ENCODE assay signal across 36 mouse cellular contexts in genomic region chr17:65672926-65673325, GRCm38 (mm10). TPM values are rescaled to one million over a fixed set of nuclear protein-coding genes. Genes with fewer than 3 reads are reported as not detected.
"Had no signal": no experiment of that assay in that cellular context is flagged by ENCODE, and none has a peak within 500 bp of the region (broad histone marks: within the 10 kb centered on the region; RNA-seq: fewer than 3 reads in every experiment).

No protein-coding gene starts in this region.

- ATAC-seq: hindbrain, postnatal 0 days; intestine, embryonic 16.5 days; liver, embryonic 12.5 days had no signal

- H3K9me3 ChIP-seq: heart, embryonic 12.5 days; hindbrain, embryonic 13.5 days; hindbrain, embryonic 15.5 days; limb, embryonic 13.5 days; limb, embryonic 15.5 days; liver, embryonic 12.5 days had no signal

- H3K4me1 ChIP-seq: hindbrain, embryonic 13.5 days; hindbrain, embryonic 15.5 days; limb, embryonic 13.5 days; limb, embryonic 15.5 days had no signal

- H3K36me3 ChIP-seq: heart, embryonic 12.5 days; hindbrain, embryonic 13.5 days; hindbrain, embryonic 15.5 days; limb, embryonic 13.5 days; limb, embryonic 15.5 days; liver, embryonic 12.5 days had no signal

- H3K27me3 ChIP-seq: heart, embryonic 12.5 days; hindbrain, embryonic 13.5 days; hindbrain, embryonic 15.5 days; limb, embryonic 13.5 days; limb, embryonic 15.5 days; liver, embryonic 12.5 days had no signal

- H3K4me3 ChIP-seq: heart, embryonic 12.5 days; hindbrain, embryonic 13.5 days; hindbrain, embryonic 15.5 days; limb, embryonic 13.5 days; limb, embryonic 15.5 days; liver, embryonic 12.5 days had no signal

- H3K27ac ChIP-seq: hindbrain, embryonic 13.5 days; hindbrain, embryonic 15.5 days; hindbrain, postnatal 0 days; limb, embryonic 13.5 days; limb, embryonic 15.5 days; liver, embryonic 12.5 days; liver, embryonic 14.5 days had no signal

- DNase-seq: gastrocnemius, postnatal 14 days; gastrocnemius, postnatal 36 days; heart, adult 18-20 months; heart, postnatal 10 days; kidney, adult 18-20 months; kidney, adult 8-10 months; kidney, postnatal 10 days; kidney, postnatal 36 days; layer of hippocampus, adult 9-11 months; layer of hippocampus, postnatal 36 days; left cerebral cortex, postnatal 4 days had no signal

- H3K9ac ChIP-seq: heart, embryonic 12.5 days; hindbrain, embryonic 13.5 days; hindbrain, embryonic 15.5 days; limb, embryonic 13.5 days; limb, embryonic 15.5 days; liver, embryonic 12.5 days; liver, embryonic 14.5 days had no signal

- H3K4me2 ChIP-seq: heart, embryonic 12.5 days; hindbrain, embryonic 13.5 days; hindbrain, embryonic 15.5 days; limb, embryonic 13.5 days; limb, embryonic 15.5 days; liver, embryonic 12.5 days had no signal

RNA-seq across cellular contexts. Expression of gene Txndc2, which starts 31.0 kb away (rescaled TPM):
- total RNA-seq: gastrocnemius, adult 18-20 months; gastrocnemius, adult 8-10 months; gastrocnemius, postnatal 14 days; gastrocnemius, postnatal 36 days; heart, adult 18-20 months; heart, postnatal 25 days; hematopoietic stem cell, adult 5-6 weeks; hindbrain, postnatal 0 days; layer of hippocampus, adult 18-20 months; layer of hippocampus, adult 8-10 months; layer of hippocampus, postnatal 36 days; left cerebral cortex, adult 18-20 months; left cerebral cortex, postnatal 25 days; liver, adult 2 months had no signal
- polyA plus RNA-seq: heart, embryonic 12.5 days; heart, embryonic 14.5 days; heart, embryonic 16.5 days; hindbrain, embryonic 11.5 days; intestine, embryonic 14.5 days; intestine, embryonic 16.5 days; kidney, embryonic 14.5 days; large intestine, adult 2 months; limb, embryonic 11.5 days; liver, adult 2 months; liver, embryonic 12.5 days; liver, embryonic 14.5 days had no signal
